Mouse (Mus musculus) embryonic facial prominence, embryonic 15.5 days (tissue): Measurements from ENCODE around the gene Sfr1. TPM values are rescaled to one million over a fixed set of nuclear protein-coding genes. Genes with fewer than 3 reads are reported as not detected.

ENCODE experiments used
- ATAC-seq: fragments of 200-750 bp; cut with Nextera tagmentation; 2 replicates; pipeline ENCODE4 v1.8.0; 2017; ENCODE audit warnings: low read depth, moderate TSS enrichment; ENCODE audit not compliant: insufficient number of reproducible peaks, low FRiP score, low TSS enrichment
- H3K27ac ChIP-seq: fragments of 300-500 bp; sonication (generic); replicated peaks from 2 replicates; pipeline ENCODE4 v1.5.1; 2015; ENCODE audit warnings: mild to moderate bottlenecking, inconsistent platforms
- H3K27me3 ChIP-seq: fragments of 300-500 bp; sonication (generic); 2 replicates; pipeline ENCODE4 v1.6.1; 2015; ENCODE audit warnings: inconsistent platforms
- H3K36me3 ChIP-seq: fragments of 300-500 bp; sonication (generic); 2 replicates; pipeline ENCODE4 v1.6.1; 2015; ENCODE audit warnings: mild to moderate bottlenecking, inconsistent platforms
- H3K4me1 ChIP-seq: fragments of 300-500 bp; sonication (generic); 2 replicates; pipeline ENCODE4 v1.6.1; 2015; ENCODE audit warnings: inconsistent platforms
- H3K4me2 ChIP-seq: fragments of 300-500 bp; sonication (generic); replicated peaks from 2 replicates; pipeline ENCODE4 v1.6.1; 2015; ENCODE audit warnings: mild to moderate bottlenecking, inconsistent platforms
- H3K4me3 ChIP-seq: fragments of 300-500 bp; sonication (generic); replicated peaks from 2 replicates; pipeline ENCODE4 v1.5.1; 2015; ENCODE audit warnings: mild to moderate bottlenecking, inconsistent platforms
- H3K9ac ChIP-seq: fragments of 300-500 bp; sonication (generic); 2 replicates; pipeline ENCODE4 v1.6.1; 2015; ENCODE audit warnings: inconsistent platforms
- H3K9me3 ChIP-seq: fragments of 300-500 bp; sonication (generic); replicated peaks from 2 replicates; pipeline ENCODE4 v1.6.1; 2016; ENCODE audit warnings: inconsistent platforms
- WGBS: fragments of 180-500 bp; shearing (Covaris S2); methylation state at CpG from one replicate; pipeline ENCODE4 v1.1.7; 2015; 5-methylcytosine and 5-hydroxymethylcytosine counted together
- polyA plus RNA-seq: library from polyadenylated mRNA; unstranded; fragments of >200 nt; fragmentation: Nextera tagmentation; extraction: Ambion mirVana; gene quantifications from 2 replicates; pipeline ENCODE4 v1.2.1, GENCODE M21; 2015

Gene Sfr1
- polyA plus RNA-seq, 1 experiment from 2014 or later = 263 TPM

- no peak for ATAC-seq
- H3K4me1 ChIP-seq = 0 out of 2 replicates have a peak, but pooled peaks cover 6% of the 10 kb centered on the region
- no peaks in the 10 kb centered on the region for H3K36me3 ChIP-seq
- no peak overlapping the region for H3K4me3 ChIP-seq
- H3K4me2 ChIP-seq = no peak overlapping the region
- WGBS = 66% methylated on average over 4 of the region's 4 CpGs
- no peaks in the 10 kb centered on the region for H3K9me3 ChIP-seq
- no peaks in the 10 kb centered on the region for H3K27me3 ChIP-seq
- H3K27ac ChIP-seq = no peak overlapping the region
- H3K9ac ChIP-seq = no peak overlapping the region
Measured at GRCm38 (mm10) chr19:47710376-47710775, 21.1 kb upstream of the Sfr1 start.

- WGBS = 37% methylated on average over 9 of the region's 9 CpGs
- H3K27ac ChIP-seq = no peak overlapping the region
- H3K9ac ChIP-seq = no peak overlapping the region
Measured at GRCm38 (mm10) chr19:47713457-47713856, 18.0 kb upstream of the Sfr1 start.

GRCm38 (mm10) chr19:47716144-47716543 is 15.3 kb upstream of the Sfr1 start:
- Histone ChIP-seq H3K27me3 (no peaks in the 10 kb centered on the region), H3K4me1 (0 out of 2 replicates have a peak, but pooled peaks cover 4% of the 10 kb centered on the region), H3K36me3 (no peaks in the 10 kb centered on the region), H3K9ac (no peak overlapping the region), H3K4me3 (no peak overlapping the region), H3K9me3 (no peaks in the 10 kb centered on the region), H3K4me2 (no peak overlapping the region), H3K27ac (no peak overlapping the region)
- no peak for ATAC-seq
- WGBS = 63% methylated on average over 2 of the region's 2 CpGs

More at GRCm38 (mm10) chr19:47713457-47713856, 18.0 kb upstream of the Sfr1 start:
- Histone ChIP-seq H3K27me3 (no peaks in the 10 kb centered on the region), H3K9me3 (no peaks in the 10 kb centered on the region), H3K36me3 (no peaks in the 10 kb centered on the region), H3K4me2 (no peak overlapping the region), H3K4me1 (0 out of 2 replicates have a peak, but pooled peaks cover 4% of the 10 kb centered on the region), H3K4me3 (no peak overlapping the region)
- no peak for ATAC-seq

DNA sequence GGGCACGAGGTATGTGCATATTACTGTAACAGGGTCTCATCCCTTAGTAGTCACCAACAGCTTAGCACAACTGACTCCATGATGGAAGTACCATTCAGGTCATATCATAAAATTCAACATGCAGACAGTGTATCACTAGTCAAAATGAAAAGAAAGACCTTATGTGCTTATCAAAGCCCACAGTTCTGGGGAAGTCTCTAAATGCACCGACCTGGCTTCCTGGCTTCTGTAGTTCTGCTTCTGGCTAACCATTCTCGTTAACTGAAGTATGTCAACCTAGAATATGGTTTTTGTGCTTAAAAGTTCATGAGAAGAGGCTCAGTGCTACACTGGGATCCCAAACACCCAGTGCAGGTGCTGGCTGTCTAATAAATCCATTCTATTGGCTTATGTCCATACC is 12.3 kb upstream of the Sfr1 start:
- H3K36me3 ChIP-seq = no peaks in the 10 kb centered on the region
- H3K4me3 ChIP-seq = no peak overlapping the region
- no peak for ATAC-seq
- 85% methylated on average over 3 of the region's 3 CpGs for WGBS
- no peak overlapping the region for H3K27ac ChIP-seq
- no peaks in the 10 kb centered on the region for H3K4me1 ChIP-seq
- H3K4me2 ChIP-seq = no peak overlapping the region
- no peaks in the 10 kb centered on the region for H3K9me3 ChIP-seq
- H3K9ac ChIP-seq = no peak overlapping the region
- no peaks in the 10 kb centered on the region for H3K27me3 ChIP-seq

- Histone ChIP-seq H3K27ac (no peak overlapping the region), H3K9ac (no peak overlapping the region), H3K9me3 (no peaks in the 10 kb centered on the region), H3K4me1 (peaks cover 8% of the 10 kb centered on the region; the same call in 1 of the 2 replicates), H3K36me3 (no peaks in the 10 kb centered on the region), H3K27me3 (no peaks in the 10 kb centered on the region), H3K4me2 (no peak overlapping the region), H3K4me3 (no peak overlapping the region)
- no peak for ATAC-seq
- WGBS = 69% methylated on average over 6 of the region's 6 CpGs
Measured at GRCm38 (mm10) chr19:47722471-47722870, 9.0 kb upstream of the Sfr1 start.

DNA sequence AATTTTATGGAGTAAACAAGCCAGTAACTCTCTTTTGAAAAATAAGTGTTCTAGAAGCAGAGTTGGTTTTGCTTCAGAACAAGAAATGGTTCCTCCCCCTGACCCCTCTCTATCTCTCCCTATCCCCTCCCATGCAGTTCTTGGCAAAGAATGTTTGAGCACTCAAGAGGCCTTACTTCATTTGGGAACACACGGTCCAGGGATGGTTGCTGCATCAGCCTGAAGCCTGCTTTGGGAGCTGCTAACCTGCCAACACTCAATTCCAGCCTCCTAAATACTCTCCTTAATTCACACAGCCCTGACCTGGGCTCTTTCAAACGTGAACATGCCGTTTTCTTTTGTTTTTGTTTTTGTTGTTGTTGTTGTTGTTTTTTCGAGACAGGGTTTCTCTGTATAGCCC is 6.6 kb upstream of the Sfr1 start:
- H3K4me3 ChIP-seq = no peak overlapping the region
- no peaks in the 10 kb centered on the region for H3K27me3 ChIP-seq
- ATAC-seq = no peak
- no peaks in the 10 kb centered on the region for H3K36me3 ChIP-seq
- no peak overlapping the region for H3K9ac ChIP-seq
- H3K27ac ChIP-seq = no peak overlapping the region
- H3K4me2 ChIP-seq = no peak overlapping the region
- WGBS = 63% methylated on average over 4 of the region's 4 CpGs
- no peaks in the 10 kb centered on the region for H3K9me3 ChIP-seq
- peaks cover 19% of the 10 kb centered on the region for H3K4me1 ChIP-seq

DNA sequence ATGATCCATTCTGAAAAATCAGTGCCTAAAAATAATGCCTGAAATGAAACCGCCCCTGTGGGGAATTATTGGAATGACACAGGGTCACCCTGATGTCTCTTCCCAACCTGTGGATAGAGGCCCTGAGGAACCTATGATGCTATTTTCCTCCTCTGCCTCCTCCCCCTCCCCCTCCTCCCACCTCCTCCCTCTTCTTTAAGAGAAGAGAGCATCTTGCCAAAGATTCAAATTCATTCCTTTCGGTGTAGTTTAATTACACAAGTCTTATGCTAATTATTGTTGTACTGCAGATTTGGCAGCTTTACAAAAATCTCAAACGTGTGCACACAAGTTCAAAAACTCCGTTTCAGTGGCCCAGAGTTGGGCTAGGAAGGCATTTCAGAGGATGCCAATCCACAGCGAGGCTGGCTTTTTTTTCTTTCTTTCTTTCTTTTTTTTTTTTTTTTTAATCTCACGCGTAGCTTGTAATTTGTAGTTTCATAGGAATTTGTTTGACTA is 5.8 kb upstream of the Sfr1 start:
- Histone ChIP-seq H3K4me2 (no peak overlapping the region), H3K4me3 (no peak overlapping the region), H3K9ac (no peak overlapping the region), H3K4me1 (peaks cover 26% of the 10 kb centered on the region), H3K36me3 (no peaks in the 10 kb centered on the region), H3K27me3 (no peaks in the 10 kb centered on the region), H3K27ac (no peak overlapping the region; the same call in 1 of the 2 replicates), H3K9me3 (no peaks in the 10 kb centered on the region)
- 32% methylated on average over 7 of the region's 7 CpGs for WGBS
- no peak for ATAC-seq

DNA sequence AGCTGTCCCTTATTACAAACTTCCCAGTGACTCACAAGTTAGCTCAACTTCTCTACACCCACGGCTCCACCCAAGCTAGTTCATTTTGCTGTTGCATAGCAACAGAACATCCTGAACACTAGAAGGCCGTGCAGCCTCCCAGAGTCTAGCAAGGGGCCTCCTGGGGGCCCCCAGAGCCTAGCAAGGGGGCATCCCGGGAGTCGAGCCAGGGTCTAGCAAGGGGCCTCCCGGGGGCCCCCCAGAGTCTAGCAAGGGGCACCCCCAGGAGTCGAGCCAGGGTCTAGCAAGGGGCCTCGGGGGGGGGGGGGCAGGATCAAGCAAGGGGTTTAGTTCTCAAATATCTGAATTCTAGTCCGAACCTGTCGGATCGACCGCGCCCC is 801 bp upstream of the Sfr1 start:
- H3K4me3 ChIP-seq = peak overlapping the region; percentile 81
- no peaks in the 10 kb centered on the region for H3K27me3 ChIP-seq
- ATAC-seq = peak; percentile 83
- no peaks in the 10 kb centered on the region for H3K9me3 ChIP-seq
- peaks cover 27% of the 10 kb centered on the region for H3K36me3 ChIP-seq
- peaks cover 32% of the 10 kb centered on the region for H3K4me1 ChIP-seq
- H3K9ac ChIP-seq = peak overlapping the region; percentile 45; the same call in 1 of the 2 replicates
- peak overlapping the region; percentile 60 for H3K4me2 ChIP-seq
- peak overlapping the region; percentile 99 for H3K27ac ChIP-seq
- under 1% methylated on average over 12 of the region's 12 CpGs for WGBS

- H3K9ac ChIP-seq = peak overlapping the region; percentile 79
- under 1% methylated on average over 14 of the region's 15 CpGs for WGBS
- peak overlapping the region; percentile 99 for H3K27ac ChIP-seq
- peak overlapping the region; percentile 81 for H3K4me3 ChIP-seq
- no peaks in the 10 kb centered on the region for H3K27me3 ChIP-seq
- peak overlapping the region; percentile 60 for H3K4me2 ChIP-seq
- no peaks in the 10 kb centered on the region for H3K9me3 ChIP-seq
- peaks cover 37% of the 10 kb centered on the region for H3K36me3 ChIP-seq
- H3K4me1 ChIP-seq = peaks cover 25% of the 10 kb centered on the region
- ATAC-seq = no peak
Measured at GRCm38 (mm10) chr19:47731931-47732330, 449 bp downstream of the Sfr1 start.

GRCm38 (mm10) chr19:47747072-47747471 is 15.6 kb downstream of the Sfr1 start:
- Histone ChIP-seq H3K9me3 (no peaks in the 10 kb centered on the region), H3K27ac (no peak overlapping the region), H3K9ac (no peak overlapping the region), H3K4me3 (no peak overlapping the region), H3K4me1 (no peaks in the 10 kb centered on the region), H3K27me3 (no peaks in the 10 kb centered on the region), H3K4me2 (no peak overlapping the region), H3K36me3 (no peaks in the 10 kb centered on the region)
- no peak for ATAC-seq
- 61% methylated on average over 2 of the region's 2 CpGs for WGBS

DNA sequence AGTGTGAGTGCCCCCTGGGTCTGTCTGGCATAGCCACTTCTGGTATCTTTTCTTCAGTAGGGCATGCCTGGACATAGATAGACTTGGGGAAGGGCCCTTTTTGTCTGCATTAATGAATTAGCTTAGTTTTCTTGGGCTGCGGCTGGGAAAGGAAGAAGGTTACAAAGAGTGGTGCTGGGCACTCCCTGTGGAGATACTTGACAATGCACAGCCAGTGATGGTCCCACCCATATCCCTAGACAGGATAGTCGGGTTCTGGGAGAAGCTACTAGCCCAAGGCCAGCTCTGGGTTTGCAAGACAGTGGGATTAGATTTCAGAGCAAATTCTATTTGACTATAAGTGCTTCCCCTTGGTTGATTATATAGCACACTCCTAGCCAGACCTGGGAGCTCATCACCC is 17.5 kb downstream of the Sfr1 start:
- no peak for ATAC-seq
- no peak overlapping the region for H3K27ac ChIP-seq
- no peak overlapping the region for H3K4me2 ChIP-seq
- no peaks in the 10 kb centered on the region for H3K4me1 ChIP-seq
- no peaks in the 10 kb centered on the region for H3K36me3 ChIP-seq
- no peaks in the 10 kb centered on the region for H3K27me3 ChIP-seq
- no peaks in the 10 kb centered on the region for H3K9me3 ChIP-seq
- WGBS = 43% methylated on average over 2 of the region's 2 CpGs
- no peak overlapping the region for H3K4me3 ChIP-seq
- H3K9ac ChIP-seq = no peak overlapping the region

GRCm38 (mm10) chr19:47750391-47750790 is 18.9 kb downstream of the Sfr1 start:
- WGBS = 75% methylated on average over 5 of the region's 5 CpGs
- Histone ChIP-seq H3K4me2 (no peak overlapping the region), H3K27me3 (no peaks in the 10 kb centered on the region), H3K9me3 (no peaks in the 10 kb centered on the region), H3K4me3 (no peak overlapping the region), H3K27ac (no peak overlapping the region), H3K4me1 (no peaks in the 10 kb centered on the region), H3K9ac (no peak overlapping the region), H3K36me3 (no peaks in the 10 kb centered on the region)
- no peak for ATAC-seq
